Mouse (Mus musculus) CD8-positive naive resting alpha-beta T cell, adult 2 months (primary cell): ENCODE measurements around the gene Maml1.
"Not testable (repeated sequence)": the region's sequence is repeated elsewhere in the genome, so short reads cannot be mapped to it uniquely, and the experiment has no call there.

Source experiments
- DNase-seq, 2 experiments: peaks; one replicate each; pipeline ENCODE4 v3.0.0; 2022; ENCODE audit warnings: low read depth in 2 of 2, low spot score in 2 of 2

Maml1 gene

GRCm38 (mm10) chr11:50292190-50292855 is at the start of gene Maml1:
Gene Maml1 (minus strand): TSS chr11:50292311.
- DNase-seq = peak; percentile 96

- DNase-seq = no peak
Measured at GRCm38 (mm10) chr11:50336891-50337290, 44.8 kb upstream of the Maml1 start.

DNA sequence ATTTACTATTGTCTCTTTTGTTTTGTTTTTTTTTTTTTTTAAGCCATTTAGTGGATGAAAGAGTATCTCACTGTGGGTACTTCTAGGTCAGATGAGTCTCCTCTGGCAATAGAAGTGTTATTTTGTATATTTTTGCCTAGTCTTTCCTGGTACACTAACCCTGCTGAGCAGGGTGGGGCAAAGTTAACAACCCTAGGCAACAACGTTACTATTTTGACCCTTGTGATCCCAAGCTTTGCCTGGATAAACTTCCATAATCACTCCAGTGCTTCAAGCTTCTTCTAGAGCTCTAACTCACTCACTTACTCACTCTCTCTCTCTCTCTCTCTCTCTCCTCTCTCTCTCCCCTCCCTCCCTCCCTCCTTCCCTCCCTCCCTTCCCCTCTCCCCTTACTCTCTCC is 44.0 kb upstream of the Maml1 start:
- no peak for DNase-seq

- DNase-seq = no peak
Measured at GRCm38 (mm10) chr11:50333181-50333580, 41.1 kb upstream of the Maml1 start.

GRCm38 (mm10) chr11:50329378-50329777 is 37.3 kb upstream of the Maml1 start:
- DNase-seq = no peak

DNA sequence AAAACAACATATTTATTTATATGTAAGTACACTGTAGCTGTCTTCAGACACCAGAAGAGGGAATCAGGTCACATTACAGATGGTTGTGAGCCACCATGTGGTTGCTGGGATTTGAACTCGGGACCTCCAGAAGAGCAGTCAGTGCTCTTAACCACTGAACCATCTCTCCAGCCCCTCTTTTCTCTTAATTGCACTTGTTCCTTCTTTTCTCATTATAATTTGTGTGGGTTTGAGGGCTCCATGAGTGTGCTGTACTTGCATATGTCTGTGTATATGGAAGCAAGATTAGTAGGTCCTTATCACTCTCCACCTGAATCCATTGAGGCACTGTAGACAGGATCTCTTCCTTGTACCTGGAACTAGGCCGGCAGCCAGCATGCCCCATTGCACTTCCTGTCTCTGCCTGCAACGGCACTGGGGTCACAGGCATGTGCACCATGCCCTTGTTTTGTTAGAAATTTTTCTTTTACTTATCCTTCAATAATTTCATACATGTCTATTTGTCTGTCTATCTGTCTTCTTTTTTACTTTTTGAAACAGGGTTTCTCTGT is 36.0 kb upstream of the Maml1 start:
- no peak for DNase-seq

DNA sequence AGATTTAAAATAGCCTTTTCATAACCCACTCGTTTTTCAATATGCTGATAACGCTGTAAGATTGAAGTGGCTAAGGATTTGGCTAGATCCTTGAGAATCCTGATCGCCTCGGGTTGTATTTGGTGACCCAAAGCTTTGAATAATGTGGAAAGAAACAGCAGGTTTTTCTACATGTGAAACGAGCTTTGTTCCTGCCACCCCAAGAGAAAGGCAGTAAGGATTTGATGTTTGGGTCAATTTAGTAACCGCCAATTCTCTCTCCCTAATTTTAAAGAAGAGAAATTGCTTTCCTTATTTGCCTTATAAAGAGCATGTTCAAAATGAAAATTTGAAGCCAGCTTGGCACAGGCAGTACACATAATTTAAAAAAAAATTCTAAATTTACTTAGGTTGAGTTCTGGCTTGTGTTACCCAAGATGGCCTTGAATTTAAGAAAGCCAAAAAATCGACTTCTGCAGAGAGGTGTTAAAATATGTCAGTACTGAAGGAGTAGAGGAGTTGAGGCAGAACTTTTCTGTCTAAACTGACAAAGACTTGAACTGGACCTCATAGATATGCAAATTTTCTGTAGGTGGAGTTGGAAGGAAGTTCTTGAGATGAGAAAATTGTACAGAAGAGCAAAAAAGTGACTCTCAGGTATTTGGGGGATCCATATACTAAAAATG is 34.3 kb upstream of the Maml1 start:
- DNase-seq = no peak

GRCm38 (mm10) chr11:50325496-50326301 is 33.6 kb upstream of the Maml1 start, which contains the start of gene Canx:
Gene Canx (minus strand): TSS chr11:50325673.
- DNase-seq = peak; percentile 97 to 99

- no peak for DNase-seq
Measured at GRCm38 (mm10) chr11:50324751-50325471, 32.8 kb upstream of the Maml1 start.

DNA sequence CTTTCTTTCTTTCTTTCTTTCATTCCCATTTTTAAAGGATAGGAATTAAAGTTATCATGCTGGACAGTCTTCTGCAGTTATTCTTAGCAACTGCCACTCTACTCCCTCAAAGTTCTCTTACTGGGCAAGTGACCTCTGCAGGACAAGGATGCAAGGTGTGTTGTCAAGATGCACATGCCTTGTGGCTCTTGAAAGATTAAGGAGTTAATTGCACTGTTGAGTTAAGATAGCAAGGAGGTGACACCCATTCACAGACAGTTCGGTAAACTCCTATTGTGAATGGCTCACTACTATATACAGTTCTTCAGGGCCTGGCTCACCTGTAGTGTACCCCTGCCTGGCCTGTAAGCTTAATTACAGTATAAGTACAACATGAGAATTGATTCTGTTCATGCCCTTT is 31.7 kb upstream of the Maml1 start:
- DNase-seq = no peak

DNA sequence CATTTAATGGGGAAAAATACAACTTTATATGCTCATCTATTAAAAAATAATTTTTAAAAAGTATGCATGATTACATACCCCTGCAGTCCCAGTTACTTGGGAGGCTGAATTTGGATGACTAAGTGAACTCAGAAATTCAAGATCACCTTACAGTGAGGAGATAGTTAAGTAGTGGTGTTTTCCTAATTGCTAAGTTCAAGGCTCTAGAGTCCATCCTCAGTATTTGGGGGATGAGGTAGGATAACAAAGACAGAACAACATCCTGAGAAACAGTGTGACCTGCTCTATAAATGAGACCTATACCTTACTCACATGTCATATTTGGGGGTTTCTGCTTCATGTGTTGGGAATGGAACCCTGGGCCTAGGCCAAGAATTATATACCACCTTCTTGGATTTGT is 30.2 kb upstream of the Maml1 start:
- no peak for DNase-seq

GRCm38 (mm10) chr11:50321239-50321638 is 29.1 kb upstream of the Maml1 start:
- no peak for DNase-seq

DNA sequence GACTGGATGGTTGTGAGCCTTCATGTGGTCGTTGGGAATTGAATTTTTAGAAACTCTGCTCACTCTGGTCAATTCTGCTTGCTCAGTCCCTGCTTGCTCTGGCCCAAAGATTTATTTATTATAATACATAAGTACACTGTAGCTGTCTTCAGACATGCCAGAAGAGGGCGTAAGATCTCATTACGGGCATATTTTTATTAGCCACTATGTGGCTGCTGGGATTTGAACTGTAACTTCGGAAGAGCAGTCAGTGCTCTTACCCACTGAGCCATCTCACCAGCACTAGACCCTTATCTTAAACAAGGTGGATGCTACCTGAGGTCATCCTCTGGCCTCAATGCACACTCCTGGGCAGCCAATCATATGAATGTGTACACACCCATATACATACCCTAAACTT is 27.2 kb upstream of the Maml1 start:
- not testable (repeated sequence) for DNase-seq

DNA sequence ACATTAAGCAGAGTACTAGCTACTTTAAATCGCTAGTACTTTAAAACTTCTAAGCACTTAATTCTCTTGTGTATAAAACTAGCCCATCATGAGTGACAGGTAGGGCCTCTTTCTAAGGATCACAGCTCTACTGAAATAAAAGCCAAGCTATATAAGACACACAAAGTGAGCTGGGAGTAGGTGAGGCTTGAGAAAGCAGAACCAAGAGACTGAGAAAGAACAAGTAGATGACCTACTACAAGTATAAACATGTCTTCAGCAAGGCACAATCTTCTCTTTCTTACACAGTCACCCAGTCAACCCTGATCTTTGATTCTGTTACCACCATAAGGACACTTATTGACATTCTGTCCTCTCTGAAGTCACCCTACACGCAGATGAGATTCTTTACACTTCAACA is 20.7 kb upstream of the Maml1 start:
- no peak for DNase-seq

DNA sequence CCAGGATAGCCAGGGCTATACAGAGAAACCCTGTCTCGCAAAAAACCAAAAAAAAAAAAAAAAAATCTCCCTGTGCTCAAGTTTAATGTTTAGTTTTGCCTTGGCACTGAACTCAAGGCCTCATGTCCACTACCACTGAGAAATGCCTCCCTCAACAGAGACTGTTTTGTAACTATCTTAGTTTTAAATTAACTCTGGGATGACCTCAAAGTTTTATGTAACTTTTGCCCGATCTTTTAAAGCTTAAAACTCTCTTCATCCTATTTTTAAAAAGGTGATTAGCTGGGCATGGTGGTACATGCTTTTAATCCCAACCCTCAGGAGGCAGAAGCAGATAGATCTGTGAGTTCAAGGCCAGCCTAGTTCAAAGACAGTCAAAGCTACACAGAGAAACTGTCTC is 11.3 kb upstream of the Maml1 start:
- no peak for DNase-seq

DNA sequence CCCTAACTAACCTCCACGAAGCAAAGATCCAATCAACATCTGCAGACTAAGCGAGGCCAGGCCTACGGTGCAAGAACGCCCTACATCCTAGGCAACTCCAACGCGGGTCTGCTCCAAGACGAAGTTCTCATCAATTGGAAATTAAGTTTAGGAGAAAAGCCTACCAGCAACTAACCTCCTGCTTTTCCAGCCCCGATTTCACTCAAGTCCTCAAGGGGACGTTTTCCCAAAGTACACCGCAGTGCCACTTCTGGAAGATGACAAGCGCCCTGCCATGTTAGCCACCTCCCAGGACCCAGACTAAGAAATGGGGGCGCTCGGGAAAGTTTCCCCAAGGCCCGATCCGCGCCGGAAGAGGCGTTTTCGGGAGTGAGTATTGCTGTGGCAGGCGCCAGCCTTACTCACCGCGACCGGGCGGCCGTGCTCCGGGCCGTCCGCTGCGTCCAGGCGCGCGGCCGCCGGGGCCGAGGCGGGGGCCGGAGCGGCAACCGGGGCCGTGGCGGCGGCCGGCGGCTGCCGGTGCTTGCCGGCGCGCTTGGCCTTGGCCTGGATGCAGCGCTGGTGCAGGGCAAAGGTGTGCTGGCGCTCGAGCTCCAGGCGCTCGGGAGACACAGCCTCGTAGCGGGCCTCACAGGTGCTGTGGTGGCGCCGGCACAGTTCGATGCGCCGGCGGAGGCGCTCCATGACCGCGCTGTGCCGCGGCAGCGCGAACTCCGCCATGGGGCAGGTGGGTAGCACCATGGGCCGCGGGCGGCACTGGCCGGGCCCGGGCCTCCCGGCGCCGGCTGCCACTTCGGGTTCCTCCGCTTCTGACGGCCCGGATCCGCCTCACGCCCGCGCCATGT is 568 bp downstream of the Maml1 start:
- peak; percentile 23 to 35 for DNase-seq

DNA sequence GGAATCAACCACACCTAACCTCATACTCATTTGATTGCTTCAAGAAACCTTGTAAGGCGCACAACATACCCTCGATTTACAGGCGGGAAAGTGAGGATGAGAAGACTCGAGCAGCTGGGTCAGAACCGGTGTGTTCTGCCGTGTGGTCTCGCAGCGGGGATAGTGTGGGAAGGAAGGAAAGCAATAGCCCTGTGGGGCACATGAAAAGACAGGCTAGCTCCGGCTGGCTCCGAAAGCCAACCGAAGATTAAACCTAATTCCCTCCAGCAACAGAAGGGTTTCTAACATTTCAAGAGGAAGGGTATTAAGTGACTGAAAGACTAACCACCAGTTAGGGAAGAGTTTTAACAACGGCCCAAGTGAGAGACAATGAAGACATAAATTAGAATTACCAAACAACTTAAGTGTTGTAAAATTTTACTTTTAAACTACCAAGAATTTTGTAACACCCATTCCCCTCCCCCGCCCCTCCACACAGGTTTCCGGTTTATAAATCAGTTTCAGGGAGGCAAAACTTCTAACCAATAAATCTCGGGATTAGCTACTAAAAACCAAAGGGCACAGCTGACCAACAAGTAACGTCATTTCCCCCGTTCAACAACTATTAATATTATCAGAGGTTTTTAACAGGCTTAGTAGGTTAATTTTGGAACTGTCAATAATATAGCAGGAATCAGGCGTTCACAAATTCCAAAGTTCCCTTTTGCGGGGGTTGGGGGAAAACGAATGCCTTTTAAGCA is 1.5 kb downstream of the Maml1 start:
- no peak for DNase-seq

GRCm38 (mm10) chr11:50286428-50286827 is 5.7 kb downstream of the Maml1 start:
- DNase-seq = no peak

- no peak for DNase-seq
Measured at GRCm38 (mm10) chr11:50285696-50286095, 6.4 kb downstream of the Maml1 start.
